Mouse (Mus musculus): ENCODE results near the gene Actrt2.

- TF ChIP-seq CTCF (IDR thresholded peaks at IDR 0.05; ENCODE audit: borderline replicate concordance, extremely low read depth, insufficient read depth, insufficient read length) (no peak), POLR2A (IDR thresholded peaks at IDR 0.05; ENCODE audit: borderline replicate concordance, extremely low read depth, insufficient read depth, insufficient read length, poor library complexity, severe bottlenecking) (no peak)
Observed at GRCm38 (mm10) chr4:154698631-154699030, 31.0 kb upstream of the Actrt2 start.

All from brain, embryonic 14.5 days (tissue).